Mouse (Mus musculus) limb, embryonic 10.5 days (tissue): ENCODE measurements around the gene Cdkn1a. TPM values are rescaled to one million over a fixed set of nuclear protein-coding genes. Genes with fewer than 3 reads are reported as not detected.

ENCODE experiments used
- DNase-seq: peaks from one replicate; pipeline ENCODE4 v3.0.0-alpha.2; 2017; ENCODE audit warnings: low spot score
- H3K27ac ChIP-seq: fragments of 300-500 bp; sonication (generic); 2 replicates; pipeline ENCODE4 v1.5.1; 2016; ENCODE audit warnings: mild to moderate bottlenecking
- H3K27me3 ChIP-seq: fragments of 300-500 bp; sonication (generic); 2 replicates; pipeline ENCODE4 v1.6.1; 2016; ENCODE audit warnings: low read depth, mild to moderate bottlenecking; ENCODE audit not compliant: poor library complexity, severe bottlenecking
- H3K36me3 ChIP-seq: fragments of 300-500 bp; sonication (generic); 2 replicates; pipeline ENCODE4 v1.6.1; 2016; ENCODE audit warnings: mild to moderate bottlenecking, moderate library complexity
- H3K4me1 ChIP-seq: fragments of 300-500 bp; sonication (generic); 2 replicates; pipeline ENCODE4 v1.6.1; 2016
- H3K4me3 ChIP-seq: fragments of 300-500 bp; sonication (generic); 2 replicates; pipeline ENCODE4 v1.5.1; 2016; ENCODE audit warnings: mild to moderate bottlenecking, moderate library complexity
- H3K9me3 ChIP-seq: fragments of 300-500 bp; sonication (generic); replicated peaks from 2 replicates; pipeline ENCODE4 v1.6.1; 2016; ENCODE audit warnings: mild to moderate bottlenecking
- WGBS: fragments of 180-500 bp; shearing (Covaris S2); methylation state at CpG from one replicate; pipeline ENCODE4 v1.1.7; 2016; 5-methylcytosine and 5-hydroxymethylcytosine counted together
- polyA plus RNA-seq: library from polyadenylated mRNA; unstranded; fragments of >200 nt; fragmentation: Nextera tagmentation; extraction: Ambion mirVana; gene quantifications from 2 replicates; pipeline ENCODE4 v1.2.1, GENCODE M21; 2016

Cdkn1a gene
- polyA plus RNA-seq, 1 experiment from 2014 or later, result 28.8 TPM

GRCm38 (mm10) chr17:29050791-29051190, 40.0 kb upstream of the Cdkn1a start:
- 27% methylated on average over 14 of the region's 14 CpGs for WGBS
- Histone ChIP-seq H3K9me3 (no peaks in the 10 kb centered on the region), H3K4me1 (peaks cover 28% of the 10 kb centered on the region), H3K27me3 (no peaks in the 10 kb centered on the region), H3K27ac (no peak overlapping the region), H3K4me3 (no peak overlapping the region), H3K36me3 (peaks cover 28% of the 10 kb centered on the region)
- no peak for DNase-seq

GRCm38 (mm10) chr17:29053067-29053466, 37.7 kb upstream of the Cdkn1a start:
- H3K36me3 ChIP-seq, result peaks cover 7% of the 10 kb centered on the region
- H3K4me3 ChIP-seq, result no peak overlapping the region
- peaks cover 48% of the 10 kb centered on the region for H3K4me1 ChIP-seq
- DNase-seq, result no peak
- WGBS, result 78% methylated on average over 6 of the region's 6 CpGs
- H3K27me3 ChIP-seq, result no peaks in the 10 kb centered on the region
- H3K9me3 ChIP-seq, result no peaks in the 10 kb centered on the region
- no peak overlapping the region for H3K27ac ChIP-seq

- 84% methylated on average over 7 of the region's 7 CpGs for whole genome bisulfite sequencing
- H3K36me3 ChIP-seq, result peaks cover 5% of the 10 kb centered on the region; the same call in 1 of the 2 replicates
- no peak for DNase-seq
- H3K9me3 ChIP-seq, result no peaks in the 10 kb centered on the region
- no peaks in the 10 kb centered on the region for H3K27me3 ChIP-seq
- no peak overlapping the region for H3K4me3 ChIP-seq
- H3K4me1 ChIP-seq, result peaks cover 53% of the 10 kb centered on the region
- H3K27ac ChIP-seq, result no peak overlapping the region
Measured at GRCm38 (mm10) chr17:29053841-29054240, 36.9 kb upstream of the Cdkn1a start.

- no peak overlapping the region for H3K4me3 ChIP-seq
- 81% methylated on average over 6 of the region's 6 CpGs for WGBS
- no peaks in the 10 kb centered on the region for H3K9me3 ChIP-seq
- H3K4me1 ChIP-seq, result peaks cover 53% of the 10 kb centered on the region
- no peak for DNase-seq
- peaks cover 5% of the 10 kb centered on the region; the same call in 1 of the 2 replicates for H3K36me3 ChIP-seq
- H3K27me3 ChIP-seq, result no peaks in the 10 kb centered on the region
- no peak overlapping the region for H3K27ac ChIP-seq
Measured at GRCm38 (mm10) chr17:29054429-29054828, 36.3 kb upstream of the Cdkn1a start.

GRCm38 (mm10) chr17:29055586-29055985, 35.2 kb upstream of the Cdkn1a start:
- DNase-seq, result no peak
- no peaks in the 10 kb centered on the region for H3K9me3 ChIP-seq
- H3K4me3 ChIP-seq, result no peak overlapping the region
- 59% methylated on average over 5 of the region's 5 CpGs for WGBS
- peaks cover 5% of the 10 kb centered on the region; the same call in 1 of the 2 replicates for H3K36me3 ChIP-seq
- peaks cover 45% of the 10 kb centered on the region for H3K4me1 ChIP-seq
- no peaks in the 10 kb centered on the region for H3K27me3 ChIP-seq
- peak overlapping the region; percentile 42; the same call in 1 of the 2 replicates for H3K27ac ChIP-seq

- H3K4me1 ChIP-seq, result peaks cover 39% of the 10 kb centered on the region
- WGBS, result 16% methylated on average over 7 of the region's 7 CpGs
- H3K4me3 ChIP-seq, result no peak overlapping the region
- no peaks in the 10 kb centered on the region for H3K9me3 ChIP-seq
- peaks cover 5% of the 10 kb centered on the region; the same call in 1 of the 2 replicates for H3K36me3 ChIP-seq
- peak overlapping the region; percentile 66; the same call in 1 of the 2 replicates for H3K27ac ChIP-seq
- H3K27me3 ChIP-seq, result no peaks in the 10 kb centered on the region
- DNase-seq, result no peak
Measured at GRCm38 (mm10) chr17:29056207-29056606, 34.6 kb upstream of the Cdkn1a start.

- peaks cover 40% of the 10 kb centered on the region for H3K4me1 ChIP-seq
- WGBS, result 3% methylated on average over 8 of the region's 8 CpGs
- no peaks in the 10 kb centered on the region for H3K9me3 ChIP-seq
- peak overlapping the region; percentile 66 for H3K27ac ChIP-seq
- no peak overlapping the region; the same call in 1 of the 2 replicates for H3K4me3 ChIP-seq
- no peaks in the 10 kb centered on the region for H3K27me3 ChIP-seq
- H3K36me3 ChIP-seq, result peaks cover 5% of the 10 kb centered on the region; the same call in 1 of the 2 replicates
- peak; percentile 58 for DNase-seq
Measured at GRCm38 (mm10) chr17:29056699-29057151, 34.1 kb upstream of the Cdkn1a start.

- Histone ChIP-seq H3K27ac (peak overlapping the region; percentile 66), H3K4me3 (no peak overlapping the region), H3K27me3 (no peaks in the 10 kb centered on the region), H3K36me3 (peaks cover 5% of the 10 kb centered on the region; the same call in 1 of the 2 replicates), H3K9me3 (no peaks in the 10 kb centered on the region), H3K4me1 (peaks cover 44% of the 10 kb centered on the region)
- 79% methylated on average over 11 of the region's 11 CpGs for WGBS
- DNase-seq, result no peak
Measured at GRCm38 (mm10) chr17:29057361-29057890, 33.4 kb upstream of the Cdkn1a start.

GRCm38 (mm10) chr17:29057961-29058360, 32.8 kb upstream of the Cdkn1a start:
- 89% methylated on average over 10 of the region's 10 CpGs for WGBS
- H3K27ac ChIP-seq, result no peak overlapping the region; the same call in 1 of the 2 replicates
- no peak for DNase-seq
- no peak overlapping the region for H3K4me3 ChIP-seq
- H3K36me3 ChIP-seq, result peaks cover 5% of the 10 kb centered on the region; the same call in 1 of the 2 replicates
- no peaks in the 10 kb centered on the region for H3K9me3 ChIP-seq
- H3K4me1 ChIP-seq, result peaks cover 48% of the 10 kb centered on the region
- 0 out of 2 replicates have a peak, but pooled peaks cover 2% of the 10 kb centered on the region for H3K27me3 ChIP-seq

GRCm38 (mm10) chr17:29058487-29058886, 32.3 kb upstream of the Cdkn1a start:
- peaks cover 49% of the 10 kb centered on the region for H3K4me1 ChIP-seq
- 0 out of 2 replicates have a peak overlapping the region, but pooled peaks have one; percentile 11 for H3K27ac ChIP-seq
- H3K4me3 ChIP-seq, result no peak overlapping the region
- H3K36me3 ChIP-seq, result peaks cover 3% of the 10 kb centered on the region; the same call in 1 of the 2 replicates
- WGBS, result 86% methylated on average over 8 of the region's 8 CpGs
- H3K9me3 ChIP-seq, result no peaks in the 10 kb centered on the region
- 0 out of 2 replicates have a peak, but pooled peaks cover 2% of the 10 kb centered on the region for H3K27me3 ChIP-seq
- DNase-seq, result no peak

- Histone ChIP-seq H3K4me1 (peaks cover 48% of the 10 kb centered on the region), H3K9me3 (no peaks in the 10 kb centered on the region), H3K4me3 (no peak overlapping the region), H3K36me3 (no peaks in the 10 kb centered on the region), H3K27ac (no peak overlapping the region), H3K27me3 (0 out of 2 replicates have a peak, but pooled peaks cover 2% of the 10 kb centered on the region)
- 80% methylated on average over 3 of the region's 3 CpGs for WGBS
- no peak for DNase-seq
Measured at GRCm38 (mm10) chr17:29059581-29059980, 31.2 kb upstream of the Cdkn1a start.

GRCm38 (mm10) chr17:29060946-29061345, 29.8 kb upstream of the Cdkn1a start:
- Histone ChIP-seq H3K27me3 (0 out of 2 replicates have a peak, but pooled peaks cover 2% of the 10 kb centered on the region), H3K4me3 (no peak overlapping the region), H3K27ac (no peak overlapping the region), H3K9me3 (no peaks in the 10 kb centered on the region), H3K4me1 (peaks cover 43% of the 10 kb centered on the region), H3K36me3 (no peaks in the 10 kb centered on the region)
- no peak for DNase-seq
- 92% methylated on average over 9 of the region's 9 CpGs for WGBS
